Mouse (Mus musculus) G1E (cell line): Measurements from ENCODE around the gene Tmem45a. TPM values are rescaled to one million over a fixed set of nuclear protein-coding genes. Genes with fewer than 3 reads are reported as not detected.

Experiments
- ATAC-seq: 2 replicates; pipeline ENCODE4 v1.8.0; 2016; ENCODE audit warnings: mild to moderate bottlenecking; ENCODE audit not compliant: insufficient number of reproducible peaks, poor library complexity, low FRiP score, severe bottlenecking; ENCODE audit errors: extremely low read depth
- DNase-seq: peaks from one replicate; pipeline ENCODE4 v3.0.0; 2012; ENCODE audit warnings: low spot score
- H3K27me3 ChIP-seq: 2 replicates; pipeline ENCODE4 v1.6.1; 2012; ENCODE audit warnings: mild to moderate bottlenecking, low read length, inconsistent platforms; ENCODE audit not compliant: insufficient read depth
- H3K36me3 ChIP-seq: replicated peaks from 2 replicates; pipeline ENCODE3; 2012; ENCODE audit warnings: mild to moderate bottlenecking, inconsistent platforms
- H3K4me1 ChIP-seq: 2 replicates; pipeline ENCODE4 v1.6.1; 2012; ENCODE audit warnings: low read depth, low read length, inconsistent platforms, mixed read lengths; ENCODE audit not compliant: insufficient read depth
- H3K4me3 ChIP-seq: 2 replicates; pipeline ENCODE4 v1.5.1; 2012; ENCODE audit warnings: low read depth, mild to moderate bottlenecking, inconsistent platforms, low read length, moderate library complexity, mixed read lengths
- H3K9me3 ChIP-seq: replicated peaks from 2 replicates; pipeline ENCODE4 v1.6.1; 2012; ENCODE audit warnings: inconsistent platforms
- CTCF ChIP-seq: IDR thresholded peaks from 2 replicates; pipeline ENCODE4 v1.5.1; 2012; ENCODE audit warnings: low read depth, low read length, inconsistent platforms, mixed read lengths
- GATA1 ChIP-seq: IDR thresholded peaks from 2 replicates; pipeline ENCODE4 v1.6.1; 2012; ENCODE audit warnings: borderline replicate concordance, low read length, inconsistent platforms, mixed read lengths
- GATA2 ChIP-seq: IDR thresholded peaks from 2 replicates; pipeline ENCODE4 v1.6.1; 2012; ENCODE audit warnings: low read depth, low read length, inconsistent platforms, borderline replicate concordance
- POLR2AphosphoS5 ChIP-seq: IDR thresholded peaks from 2 replicates; pipeline ENCODE4 v1.6.1; 2012; ENCODE audit warnings: low read depth, low read length, inconsistent platforms; ENCODE audit not compliant: insufficient replicate concordance
- TAL1 ChIP-seq: conservative IDR thresholded peaks from 2 replicates; pipeline ENCODE4 v1.6.1; 2012; ENCODE audit warnings: low read depth, low read length, inconsistent platforms, mixed read lengths
- polyA plus RNA-seq: library from polyadenylated mRNA; stranded (reverse); fragments of >175 nt; gene quantifications from 2 replicates; pipeline ENCODE4 v1.2.3, GENCODE M21; 2012
- total RNA-seq, 2 experiments: library from RNA; stranded (forward) in 1 of 2; stranded (reverse) in 1 of 2; fragments of 200-1000 nt in 1 of 2; fragments of >200 nt in 1 of 2; fragmentation: Nextera tagmentation in 1 of 2; gene quantifications; 2 replicates each; pipeline ENCODE4 v1.2.3; 2014 to 2017

Gene Tmem45a
- total and polyA plus RNA-seq, 3 experiments: 0.44 TPM; not detected in 2

DNA sequence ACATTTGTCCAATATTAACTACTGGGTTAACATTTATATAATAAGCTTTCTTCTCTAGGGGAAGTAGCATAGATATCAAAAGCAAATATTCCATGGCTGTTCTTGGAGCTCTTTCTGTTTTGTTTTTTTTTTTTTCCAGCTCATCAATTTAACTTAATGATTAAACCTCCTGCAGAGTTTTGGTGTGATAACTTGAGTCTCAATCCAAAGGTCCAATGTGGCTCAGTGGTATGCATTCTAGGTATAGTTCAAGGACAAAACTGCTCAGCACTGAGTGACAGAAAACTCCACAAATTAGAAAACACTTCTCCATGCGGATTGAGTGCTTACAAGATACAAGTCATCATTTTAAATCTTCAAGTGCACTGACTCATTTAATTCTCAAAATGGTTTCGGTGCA is 100.0 kb downstream of the Tmem45a start:
- Histone ChIP-seq H3K4me3 (no peak overlapping the region), H3K4me1 (no peaks in the 10 kb centered on the region), H3K36me3 (no peaks in the 10 kb centered on the region), H3K9me3 (0 out of 2 replicates have a peak, but pooled peaks cover 3% of the 10 kb centered on the region), H3K27me3 (no peaks in the 10 kb centered on the region)
- no peak for ATAC-seq
- DNase-seq: no peak
- TF ChIP-seq GATA2 (no peak), GATA1 (no peak), CTCF (no peak), TAL1 (no peak), POLR2AphosphoS5 (no peak)

GRCm38 (mm10) chr16:56771163-56772105 is 114.5 kb downstream of the Tmem45a start:
- Histone ChIP-seq H3K27me3 (peaks cover 6% of the 10 kb centered on the region; the same call in 1 of the 2 replicates), H3K9me3 (no peaks in the 10 kb centered on the region), H3K4me1 (peaks cover 4% of the 10 kb centered on the region; the same call in 1 of the 2 replicates), H3K36me3 (no peaks in the 10 kb centered on the region), H3K4me3 (no peak overlapping the region)
- DNase-seq (peak; percentile 37), ATAC-seq (peak; percentile 45)
- TF ChIP-seq GATA1: no peak
- peak; percentile 66 for TF ChIP-seq CTCF

Other genes with a start within 250 kb of the Tmem45a start
- gene Tfg, start 168.7 kb downstream of the Tmem45a start, total RNA-seq (2014; fragmentation: Nextera tagmentation): 324 and 389 TPM in 2 replicates
- 103 and 112 TPM in 2 replicates for gene Tfg, start 168.7 kb downstream of the Tmem45a start, total RNA-seq (2017)
- gene Tfg, start 168.7 kb downstream of the Tmem45a start, polyA plus RNA-seq: 60.8 and 80.6 TPM in 2 replicates
- gene Adgrg7, start 90.3 kb downstream of the Tmem45a start, total RNA-seq (2014; fragmentation: Nextera tagmentation): 1.8 and 3.3 TPM in 2 replicates
- gene Adgrg7, start 90.3 kb downstream of the Tmem45a start, total RNA-seq (2017): 0.17 and 0.33 TPM in 2 replicates
- 0.04 TPM in 1 of 2 replicates, not detected in the other for gene Adgrg7, start 90.3 kb downstream of the Tmem45a start, polyA plus RNA-seq
- not detected in 2 replicates for gene Lnp1, start 41.9 kb upstream of the Tmem45a start, total RNA-seq (2014; fragmentation: Nextera tagmentation)
- gene Lnp1, start 41.9 kb upstream of the Tmem45a start, total RNA-seq (2017): not detected in 2 replicates
- gene Lnp1, start 41.9 kb upstream of the Tmem45a start, polyA plus RNA-seq: not detected in 2 replicates
- gene Tmem45a2, start 185.2 kb upstream of the Tmem45a start, total RNA-seq (2014; fragmentation: Nextera tagmentation): not detected in 2 replicates
- 0.16 TPM in 1 of 2 replicates, not detected in the other for gene Tmem45a2, start 185.2 kb upstream of the Tmem45a start, total RNA-seq (2017)
- gene Tmem45a2, start 185.2 kb upstream of the Tmem45a start, polyA plus RNA-seq: not detected in 2 replicates
- gene Tomm70a, start 235.5 kb upstream of the Tmem45a start, total RNA-seq (2014; fragmentation: Nextera tagmentation): 147 and 167 TPM in 2 replicates
- gene Tomm70a, start 235.5 kb upstream of the Tmem45a start, total RNA-seq (2017): 78.4 and 91.1 TPM in 2 replicates
- gene Tomm70a, start 235.5 kb upstream of the Tmem45a start, polyA plus RNA-seq: 66.0 and 85.7 TPM in 2 replicates